Mouse (Mus musculus) neural tube, embryonic 14.5 days (tissue): Measurements from ENCODE around the gene Vac14. TPM values are rescaled to one million over a fixed set of nuclear protein-coding genes. Genes with fewer than 3 reads are reported as not detected.

Source experiments
- ATAC-seq: fragments of 200-750 bp; cut with Nextera tagmentation; 2 replicates; pipeline ENCODE4 v1.8.0; 2017; ENCODE audit warnings: low read depth, mild to moderate bottlenecking, moderate TSS enrichment, moderate library complexity
- H3K27ac ChIP-seq: fragments of 300-500 bp; sonication (generic); 2 replicates; pipeline ENCODE4 v1.5.1; 2014; ENCODE audit warnings: low read depth, mild to moderate bottlenecking, control low read depth, low read length, moderate library complexity, mixed read lengths
- H3K27me3 ChIP-seq: fragments of 300-500 bp; sonication (generic); 2 replicates; pipeline ENCODE4 v1.6.1; 2014; ENCODE audit warnings: low read length; ENCODE audit not compliant: control insufficient read depth, insufficient read depth
- H3K36me3 ChIP-seq: fragments of 300-500 bp; sonication (generic); 2 replicates; pipeline ENCODE4 v1.6.1; 2014; ENCODE audit warnings: low read length, mixed read lengths; ENCODE audit not compliant: control insufficient read depth, insufficient read depth
- H3K4me1 ChIP-seq: fragments of 300-500 bp; sonication (generic); 2 replicates; pipeline ENCODE4 v1.6.1; 2014; ENCODE audit warnings: low read length; ENCODE audit not compliant: control insufficient read depth, insufficient read depth
- H3K4me2 ChIP-seq: fragments of 300-500 bp; sonication (generic); 2 replicates; pipeline ENCODE4 v1.6.1; 2014; ENCODE audit warnings: mild to moderate bottlenecking, low read depth, low read length, control low read depth
- H3K4me3 ChIP-seq: fragments of 300-500 bp; sonication (generic); 2 replicates; pipeline ENCODE4 v1.5.1; 2014; ENCODE audit warnings: low read depth, low read length, control low read depth, mixed read lengths
- H3K9ac ChIP-seq: fragments of 300-500 bp; sonication (generic); replicated peaks from 2 replicates; pipeline ENCODE4 v1.6.1; 2014; ENCODE audit warnings: low read depth, mild to moderate bottlenecking, control low read depth, low read length, mixed read lengths
- H3K9me3 ChIP-seq: fragments of 300-500 bp; sonication (generic); 2 replicates; pipeline ENCODE4 v1.6.1; 2016; ENCODE audit warnings: low read length; ENCODE audit not compliant: control insufficient read depth
- WGBS: fragments of 180-500 bp; shearing (Covaris S2); extraction: QIAGEN DNeasy Blood & Tissue Kit; methylation state at CpG from one replicate; pipeline ENCODE4 v1.1.7; 2014; 5-methylcytosine and 5-hydroxymethylcytosine counted together
- polyA plus RNA-seq: library from polyadenylated mRNA; unstranded; fragments of >200 nt; fragmentation: Nextera tagmentation; extraction: Ambion mirVana; gene quantifications from 2 replicates; pipeline ENCODE4 v1.2.1, GENCODE M21; 2014

The Vac14 gene
- polyA plus RNA-seq, 1 experiment from 2014 or later = 31.1 TPM

GRCm38 (mm10) chr8:110754713-110755112 lies 136.3 kb downstream of the Vac14 start:
- no peak overlapping the region for H3K27ac ChIP-seq
- no peak overlapping the region for H3K4me3 ChIP-seq
- ATAC-seq = no peak
- no peaks in the 10 kb centered on the region for H3K36me3 ChIP-seq
- no peaks in the 10 kb centered on the region for H3K4me1 ChIP-seq
- no peak overlapping the region for H3K9ac ChIP-seq
- no peak overlapping the region for H3K4me2 ChIP-seq
- no peaks in the 10 kb centered on the region for H3K27me3 ChIP-seq
- 63% methylated on average over 4 of the region's 4 CpGs for WGBS
- H3K9me3 ChIP-seq = no peaks in the 10 kb centered on the region

- Histone ChIP-seq H3K4me3 (no peak overlapping the region), H3K27me3 (no peaks in the 10 kb centered on the region), H3K9ac (no peak overlapping the region), H3K4me1 (no peaks in the 10 kb centered on the region), H3K9me3 (no peaks in the 10 kb centered on the region), H3K36me3 (no peaks in the 10 kb centered on the region), H3K27ac (no peak overlapping the region), H3K4me2 (no peak overlapping the region)
- ATAC-seq = no peak
- 64% methylated on average over 14 of the region's 15 CpGs for WGBS
Measured at GRCm38 (mm10) chr8:110755511-110756170, 137.3 kb downstream of the Vac14 start.

DNA sequence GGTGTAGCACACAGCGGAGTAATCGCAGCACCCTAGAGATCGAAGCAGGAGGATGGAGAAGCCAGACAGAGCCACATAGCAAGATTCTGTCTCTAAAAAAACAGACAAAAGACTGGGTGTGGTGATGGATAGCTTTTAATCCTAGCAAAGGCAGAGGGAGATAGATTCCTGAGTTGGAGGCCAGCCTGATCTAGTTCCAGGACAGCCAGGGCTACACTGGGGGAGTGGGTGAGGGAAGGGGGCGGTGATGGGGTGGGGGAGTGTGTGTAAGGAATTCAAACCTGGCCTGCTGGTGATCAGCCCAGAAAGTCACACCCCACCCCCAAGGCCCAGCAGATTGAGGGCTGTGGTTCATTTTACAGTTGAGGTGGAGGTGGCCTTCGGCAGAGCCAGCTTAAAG lies 137.8 kb downstream of the Vac14 start:
- no peaks in the 10 kb centered on the region for H3K36me3 ChIP-seq
- H3K4me2 ChIP-seq = no peak overlapping the region
- WGBS = 88% methylated on average over 5 of the region's 5 CpGs
- H3K27ac ChIP-seq = no peak overlapping the region
- ATAC-seq = no peak
- no peak overlapping the region for H3K4me3 ChIP-seq
- no peak overlapping the region for H3K9ac ChIP-seq
- no peaks in the 10 kb centered on the region for H3K27me3 ChIP-seq
- H3K4me1 ChIP-seq = no peaks in the 10 kb centered on the region
- H3K9me3 ChIP-seq = no peaks in the 10 kb centered on the region

GRCm38 (mm10) chr8:110760280-110760940 lies 142.0 kb downstream of the Vac14 start:
- no peak for ATAC-seq
- no peaks in the 10 kb centered on the region for H3K27me3 ChIP-seq
- WGBS = 77% methylated on average over 7 of the region's 7 CpGs
- no peak overlapping the region for H3K27ac ChIP-seq
- no peak overlapping the region for H3K4me2 ChIP-seq
- H3K36me3 ChIP-seq = no peaks in the 10 kb centered on the region
- no peak overlapping the region for H3K4me3 ChIP-seq
- no peaks in the 10 kb centered on the region for H3K4me1 ChIP-seq
- H3K9me3 ChIP-seq = no peaks in the 10 kb centered on the region
- H3K9ac ChIP-seq = no peak overlapping the region

DNA sequence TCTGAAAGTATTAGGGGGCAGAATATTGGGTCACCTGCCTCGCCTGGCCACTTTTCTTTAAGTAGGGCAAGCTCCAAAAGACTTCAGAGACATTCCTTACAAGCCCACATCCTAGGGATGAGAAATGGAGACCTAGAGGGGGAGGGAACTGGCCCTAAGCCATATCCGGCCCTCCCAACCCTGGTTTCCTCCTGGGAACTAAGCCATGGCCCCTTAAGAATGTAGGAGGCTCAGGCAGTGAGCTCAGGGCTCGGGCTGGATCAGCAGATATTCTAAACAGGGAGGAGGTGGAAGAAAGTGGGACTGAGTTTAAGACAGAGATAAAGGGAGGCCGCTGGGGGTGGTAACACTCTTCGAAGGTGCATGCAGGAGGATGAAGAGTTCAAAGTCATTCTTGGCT lies 142.8 kb downstream of the Vac14 start:
- Histone ChIP-seq H3K4me2 (no peak overlapping the region), H3K9me3 (no peaks in the 10 kb centered on the region), H3K4me3 (no peak overlapping the region), H3K4me1 (no peaks in the 10 kb centered on the region), H3K27ac (no peak overlapping the region), H3K27me3 (no peaks in the 10 kb centered on the region), H3K36me3 (no peaks in the 10 kb centered on the region), H3K9ac (no peak overlapping the region)
- no peak for ATAC-seq
- WGBS = 51% methylated on average over 5 of the region's 5 CpGs

GRCm38 (mm10) chr8:110761988-110762387 lies 143.6 kb downstream of the Vac14 start:
- H3K4me2 ChIP-seq = no peak overlapping the region
- H3K4me1 ChIP-seq = no peaks in the 10 kb centered on the region
- WGBS = 67% methylated on average over 6 of the region's 6 CpGs
- no peak for ATAC-seq
- no peaks in the 10 kb centered on the region for H3K36me3 ChIP-seq
- no peak overlapping the region for H3K9ac ChIP-seq
- no peaks in the 10 kb centered on the region for H3K9me3 ChIP-seq
- H3K27ac ChIP-seq = no peak overlapping the region
- no peak overlapping the region for H3K4me3 ChIP-seq
- no peaks in the 10 kb centered on the region for H3K27me3 ChIP-seq

GRCm38 (mm10) chr8:110764671-110765070 lies 146.3 kb downstream of the Vac14 start:
- Histone ChIP-seq H3K27me3 (no peaks in the 10 kb centered on the region), H3K4me3 (no peak overlapping the region), H3K9ac (no peak overlapping the region), H3K4me2 (no peak overlapping the region), H3K9me3 (no peaks in the 10 kb centered on the region), H3K27ac (no peak overlapping the region), H3K4me1 (no peaks in the 10 kb centered on the region), H3K36me3 (no peaks in the 10 kb centered on the region)
- 53% methylated on average over 3 of the region's 3 CpGs for WGBS
- ATAC-seq = no peak

DNA sequence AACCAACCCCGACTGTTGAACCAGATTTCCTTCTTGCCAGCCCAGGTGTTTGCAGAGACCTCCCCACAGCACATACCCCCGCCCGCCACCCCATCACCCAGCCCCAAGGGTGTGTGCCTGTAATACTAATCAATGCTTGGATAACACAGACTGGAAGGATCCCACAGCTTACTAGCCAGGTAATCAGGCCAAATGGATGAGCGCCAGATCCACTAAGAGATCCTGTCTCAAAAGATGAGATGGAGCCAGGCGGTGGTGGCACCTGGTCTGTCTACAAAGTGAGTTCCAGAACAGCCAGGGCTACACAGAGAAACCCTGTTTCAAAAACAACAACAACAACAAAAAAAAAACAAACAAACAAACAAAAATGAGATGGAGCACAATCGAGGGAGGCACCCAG lies 148.9 kb downstream of the Vac14 start:
- H3K36me3 ChIP-seq = no peaks in the 10 kb centered on the region
- H3K9ac ChIP-seq = no peak overlapping the region
- H3K27ac ChIP-seq = no peak overlapping the region
- H3K4me1 ChIP-seq = no peaks in the 10 kb centered on the region
- H3K27me3 ChIP-seq = no peaks in the 10 kb centered on the region
- H3K9me3 ChIP-seq = no peaks in the 10 kb centered on the region
- no peak overlapping the region for H3K4me3 ChIP-seq
- WGBS = 88% methylated on average over 6 of the region's 6 CpGs
- no peak overlapping the region for H3K4me2 ChIP-seq
- no peak for ATAC-seq
